ENCODE assay signal across 8 mouse cellular contexts in the genomic region with DNA sequence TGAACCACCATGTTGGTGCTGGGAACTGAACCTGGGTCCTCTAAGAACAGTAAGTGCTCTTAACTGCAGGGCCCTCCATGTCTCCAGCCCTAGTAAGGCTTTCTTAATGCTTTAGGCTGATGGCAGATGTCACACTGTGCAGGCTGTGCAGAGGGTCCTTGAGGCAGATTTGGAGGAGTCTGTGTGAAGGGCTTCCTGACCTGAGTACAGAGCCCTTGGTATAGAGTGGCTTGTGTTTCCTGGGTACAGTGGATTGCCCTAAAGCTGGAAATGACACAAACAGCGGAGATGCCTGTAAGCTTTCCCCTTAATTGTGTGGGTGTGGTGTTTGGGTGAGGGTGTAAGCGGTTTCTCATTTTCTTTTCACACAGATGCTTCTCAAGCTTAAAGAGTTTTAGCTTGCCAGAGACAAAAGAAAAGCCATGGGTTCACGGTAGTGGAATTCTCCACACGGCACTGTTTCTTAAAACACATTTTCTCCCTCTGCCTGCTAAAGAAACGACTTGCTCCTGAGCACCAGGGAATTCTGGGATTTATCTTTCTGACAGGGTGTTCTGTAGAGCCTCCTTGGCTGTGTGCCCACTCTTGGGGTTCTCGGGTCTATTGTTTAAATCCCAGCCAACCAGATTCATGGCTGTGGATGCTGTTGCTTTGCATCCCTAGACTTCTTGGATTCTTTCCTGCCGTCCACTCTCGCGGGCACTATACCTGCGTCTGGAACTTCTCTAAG. TPM values are rescaled to one million over a fixed set of nuclear protein-coding genes. Genes with fewer than 3 reads are reported as not detected.
DNase-seq lines count a peak whose midpoint lies in the region; ATAC-seq and TF ChIP-seq lines count a peak whose summit lies in the region.

No protein-coding gene starts in this region.

- WGBS in forebrain, embryonic 14.5 days, result 2% methylated on average over 10 of the region's 10 CpGs

- H3K36me3 ChIP-seq in forebrain, embryonic 14.5 days (ENCODE audit: control insufficient read depth, insufficient read depth, low read length), result no peaks in the 10 kb centered on the region

- peak; percentile 83 for ATAC-seq in forebrain, embryonic 14.5 days
- ATAC-seq in megakaryocyte progenitor cell, adult 5-6 weeks (replicated peaks; ENCODE audit: poor library complexity), result no peak

- H3K4me1 ChIP-seq in forebrain, embryonic 14.5 days (ENCODE audit: control insufficient read depth, insufficient read depth, low read length), result peaks cover 15% of the 10 kb centered on the region

- 0 out of 2 replicates have a peak overlapping the region, but pooled peaks have one; percentile 15 for H3K4me3 ChIP-seq in forebrain, embryonic 14.5 days (ENCODE audit: low read depth, low read length)
- no peak overlapping the region for H3K4me3 ChIP-seq in gastrocnemius, adult 2 months

- H3K27me3 ChIP-seq in forebrain, embryonic 14.5 days (replicated peaks; ENCODE audit: control insufficient read depth, insufficient read depth, low read length), result no peaks in the 10 kb centered on the region

- no peaks in the 10 kb centered on the region for H3K9me3 ChIP-seq in forebrain, embryonic 14.5 days (replicated peaks; ENCODE audit: control insufficient read depth, low read length)

- no peak for TF ChIP-seq CTCF in gastrocnemius, adult 2 months (IDR thresholded peaks at IDR 0.05)

- H3K27ac ChIP-seq in forebrain, embryonic 14.5 days (ENCODE audit: low read depth, low read length), result peak overlapping the region; percentile 82
- H3K27ac ChIP-seq in gastrocnemius, adult 2 months, result no peak overlapping the region

- H3K4me2 ChIP-seq in forebrain, embryonic 14.5 days (ENCODE audit: low read length), result peak overlapping the region; percentile 52

- DNase-seq in gastrocnemius, postnatal 10 days, result peak; percentile 21
- DNase-seq in gastrocnemius, adult 18-20 months (ENCODE audit: low spot score), result no peak
- peak; percentile 70 for DNase-seq in Muller cell, postnatal 12 days (ENCODE audit: inconsistent ontology term)
- DNase-seq in forebrain, embryonic 14.5 days (ENCODE audit: low spot score), result peak; percentile 96
- DNase-seq in left cerebral cortex, postnatal 14 days (ENCODE audit: low spot score in 2 of 2), result peak; percentile 27 to 50
- peak; percentile 63 for DNase-seq in retina, embryonic 14.5 days (ENCODE audit: low spot score)
- no peak for DNase-seq in gastrocnemius, adult 2 months

- intact Hi-C loops in left cerebral cortex, postnatal 14 days (cut with DNase I), result no loop called here
- intact Hi-C loops in gastrocnemius, adult 2 months (cut with DNase I), result no loop called here

- H3K9ac ChIP-seq in forebrain, embryonic 14.5 days (ENCODE audit: low read length), result peak overlapping the region; percentile 53; the same call in 1 of the 2 replicates

RNA-seq across cellular contexts. Expression of gene Pard3, which starts 28.9 kb away (rescaled TPM):
- 10 to 100 TPM; 30.3 to 37.2 TPM for total RNA-seq in gastrocnemius, postnatal 10 days (2021)
- 10 to 100 TPM; 27.7 to 28.5 TPM for total RNA-seq in gastrocnemius, adult 18-20 months (2021)
- polyA plus RNA-seq in forebrain, embryonic 14.5 days (2014; fragmentation: Nextera tagmentation; extraction: Ambion mirVana), result 15.5 and 16.5 TPM in 2 replicates
- total RNA-seq in left cerebral cortex, postnatal 14 days (2021), result 10 to 100 TPM; 12.0 to 13.2 TPM
- total RNA-seq in megakaryocyte progenitor cell, adult 5-6 weeks (2015), result not detected in 2 replicates
- not detected in 2 replicates for total RNA-seq in megakaryocyte progenitor cell, adult 5-6 weeks (2017)
- total RNA-seq in gastrocnemius, adult 2 months (2021), result 10 to 100 TPM; 29.8 to 30.2 TPM

Comparison
In these comparisons a context has a peak if more than half of its experiments do, and no peak if none do; other contexts are left out.
1. DNase-seq: peak in gastrocnemius, postnatal 10 days (single experiment), Muller cell, postnatal 12 days (single experiment), forebrain, embryonic 14.5 days (single experiment), left cerebral cortex, postnatal 14 days (2 of 2) and retina, embryonic 14.5 days (single experiment); none in gastrocnemius, adult 18-20 months (single experiment) and gastrocnemius, adult 2 months (single experiment).
2. RNA of gene Pard3, which starts 28.9 kb away (total RNA-seq): 30.3 to 37.2 TPM in gastrocnemius, postnatal 10 days, 29.8 to 30.2 TPM in gastrocnemius, adult 2 months, 27.7 to 28.5 TPM in gastrocnemius, adult 18-20 months and 12.0 to 13.2 TPM in left cerebral cortex, postnatal 14 days; not detected in megakaryocyte progenitor cell, adult 5-6 weeks; every median in the first group is over 10 times any median in the second.